Mouse (Mus musculus) adrenal gland, adult 18-20 months (tissue): Measurements from ENCODE around the gene Apobec4. TPM values are rescaled to one million over a fixed set of nuclear protein-coding genes. Genes with fewer than 3 reads are reported as not detected.
"Not testable (repeated sequence)": the region's sequence is repeated elsewhere in the genome, so short reads cannot be mapped to it uniquely, and the experiment has no call there.

Experiments used
- DNase-seq, 2 experiments: peaks; one replicate each; pipeline ENCODE4 v3.0.0; 2021 to 2022; ENCODE audit warnings: low spot score in 2 of 2
- total RNA-seq, 2 experiments: library from RNA; stranded (reverse); gene quantifications; 1 replicate in 1 of 2; 2 replicates in 1 of 2; pipeline ENCODE4 v1.2.3; 2021

Apobec4 gene
- total RNA-seq, 2 experiments from 2014 or later = not detected

DNA sequence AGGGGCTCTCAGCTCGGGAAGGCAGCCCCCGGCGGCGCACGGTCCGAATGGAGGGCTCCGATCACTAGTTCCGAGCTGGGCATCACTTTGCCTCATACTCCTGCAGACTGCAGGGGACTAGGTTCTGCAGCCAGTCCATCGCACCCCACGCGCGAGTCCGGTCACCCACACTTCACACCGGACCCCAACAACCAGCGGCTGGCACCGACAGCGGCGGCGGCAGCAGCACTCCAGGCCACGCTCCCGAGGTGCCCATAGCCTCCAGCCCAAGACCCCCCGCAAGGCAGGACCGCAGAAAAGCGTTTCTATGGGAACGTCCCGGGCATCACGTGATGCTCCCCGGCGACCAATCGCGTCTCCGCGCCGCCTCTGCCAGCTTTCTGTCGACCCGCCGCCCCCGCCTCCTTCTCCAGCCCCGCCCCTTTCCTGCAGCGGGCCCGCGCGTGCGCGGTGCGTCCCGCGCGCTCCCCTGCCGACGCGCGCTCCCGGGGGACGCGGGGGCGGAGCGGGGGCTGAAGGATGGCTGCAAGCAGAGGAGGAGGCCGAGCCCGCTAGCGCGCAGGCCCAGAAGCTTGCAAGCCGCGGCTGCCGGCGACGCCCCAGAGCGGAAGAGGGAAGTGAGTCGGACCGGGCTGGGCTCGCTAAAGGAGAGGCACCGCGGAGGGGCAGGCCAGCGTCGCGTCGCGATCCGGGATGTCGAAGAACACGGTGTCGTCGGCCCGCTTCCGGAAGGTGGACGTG, 15.9 kb downstream of the Apobec4 start, which contains the start of the genes Rgl1 and Arpc5:
TSS of gene Rgl1 (minus strand) at position 320 of the 741 bp plus-strand sequence.
TSS of gene Arpc5 (plus strand) at position 511 of the 741 bp plus-strand sequence.
- peak; percentile 97 to 98 for DNase-seq

DNA sequence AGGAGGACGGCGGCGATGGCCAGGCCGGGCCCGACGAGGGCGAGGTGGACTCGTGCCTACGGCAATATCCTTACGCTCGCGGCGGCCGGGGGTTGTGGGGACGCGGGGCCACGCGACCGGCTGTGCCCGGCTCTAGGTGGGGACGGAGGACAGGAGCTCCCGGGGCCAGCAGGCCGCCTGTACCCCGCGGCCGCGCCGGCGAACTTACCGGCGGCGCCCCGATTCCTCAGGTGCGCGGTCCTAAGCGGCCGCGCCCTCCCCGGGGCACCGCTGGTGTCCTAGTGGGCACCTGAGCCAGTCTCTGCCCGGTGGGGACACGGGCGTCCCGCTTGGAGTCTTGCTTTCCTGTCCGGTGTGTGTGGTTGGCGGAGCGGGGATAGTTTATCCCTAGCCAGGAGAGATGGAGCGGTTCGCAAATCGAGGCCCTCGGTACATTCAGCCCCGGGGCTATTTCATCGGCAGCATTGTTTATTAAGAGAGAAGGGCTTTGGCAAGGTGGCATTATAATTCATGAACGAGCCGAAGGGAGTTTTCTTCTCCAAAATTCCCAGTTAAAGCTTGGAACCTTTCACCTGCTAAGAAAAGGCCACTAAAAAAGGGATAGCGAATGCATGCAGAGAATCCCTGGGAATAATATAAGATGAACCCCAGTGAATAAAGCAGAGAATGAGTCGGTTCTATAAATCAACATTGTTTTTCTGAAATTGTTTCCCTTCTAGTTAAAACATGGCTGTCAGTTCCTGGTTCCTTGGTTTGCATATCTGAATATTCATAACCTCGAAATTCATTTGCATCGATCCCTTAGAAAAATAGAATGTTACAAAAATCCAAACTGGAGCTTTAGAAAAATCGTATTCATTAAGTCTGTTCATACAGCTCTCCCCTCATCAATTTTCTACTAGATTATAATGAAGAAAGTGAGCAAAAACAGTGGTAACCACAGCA, 16.7 kb downstream of the Apobec4 start:
- peak in 1 of 2 experiments; percentile 32 for DNase-seq

DNA sequence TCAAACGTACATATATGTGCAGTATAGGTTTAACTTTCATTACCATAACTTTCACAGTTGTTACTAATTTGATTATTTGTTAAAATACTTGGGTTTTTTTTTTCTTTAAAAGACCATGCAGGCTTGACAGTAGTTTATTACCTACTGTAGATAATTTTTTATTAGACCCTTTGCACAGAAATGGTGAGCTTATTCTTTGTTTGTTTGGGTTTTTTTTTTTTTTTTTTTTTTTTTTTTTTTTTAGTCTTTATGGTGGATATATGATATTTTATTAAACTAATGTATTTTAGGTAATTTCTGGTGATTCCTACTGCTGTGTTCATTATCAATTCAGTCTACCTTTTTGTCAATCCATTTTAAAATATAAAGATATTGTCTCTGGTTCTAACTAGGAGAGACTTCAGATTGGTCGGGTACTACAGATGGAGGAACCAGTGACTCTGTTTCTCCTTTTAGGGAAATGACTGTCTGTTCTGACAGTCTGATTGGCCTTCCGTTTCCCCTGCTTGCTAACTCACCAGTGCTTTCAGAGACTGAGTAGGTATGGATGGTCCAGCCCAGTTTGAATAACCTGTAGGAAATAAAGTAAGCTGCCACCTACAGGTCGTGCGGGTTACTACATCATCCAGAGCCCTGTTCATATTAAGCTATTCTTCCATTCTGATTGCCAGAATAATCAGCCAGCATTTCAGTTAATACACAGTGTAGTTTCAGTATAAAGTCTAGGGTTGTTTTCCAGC, 17.6 kb downstream of the Apobec4 start:
- peak; percentile 71 to 76 for DNase-seq

DNA sequence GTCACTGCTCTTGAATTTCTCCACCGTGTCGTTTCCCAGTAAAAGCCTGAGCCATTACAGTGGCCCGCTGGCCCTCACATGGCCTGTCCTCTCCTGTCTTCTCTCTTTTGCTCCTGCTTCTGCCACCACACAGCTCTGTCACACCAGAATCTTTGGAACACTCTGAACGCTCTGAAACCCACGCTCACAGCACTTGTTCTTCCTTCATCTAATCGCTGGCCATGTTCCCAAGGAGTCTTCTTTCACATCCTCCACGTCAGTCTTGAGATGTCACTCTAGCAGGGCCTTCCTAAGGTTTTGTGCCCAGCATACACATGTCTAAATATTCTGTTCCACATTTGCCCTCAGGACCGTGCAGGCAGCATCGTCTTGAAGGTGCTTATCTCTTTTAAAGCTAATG, 20.7 kb downstream of the Apobec4 start:
- DNase-seq = no peak

DNA sequence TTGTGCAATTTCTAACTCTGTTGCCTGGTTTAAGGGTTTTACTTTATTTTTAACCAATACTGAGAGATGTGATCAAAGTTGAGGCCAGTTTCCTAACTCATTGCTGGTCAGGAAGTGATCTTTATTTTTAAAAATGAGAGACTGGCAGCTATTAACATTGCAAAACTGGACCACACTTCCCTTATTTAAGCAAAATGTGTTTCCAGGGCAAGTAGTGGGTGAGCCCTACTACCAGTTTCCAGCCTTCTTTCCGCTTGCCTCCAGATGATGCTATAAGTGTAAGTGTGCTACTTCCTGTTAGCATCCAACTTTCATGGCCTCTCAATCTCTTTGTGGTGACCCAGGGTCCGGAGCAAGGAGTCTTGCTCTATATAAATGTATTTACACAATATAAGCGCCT, 24.2 kb downstream of the Apobec4 start:
- not testable (repeated sequence) for DNase-seq

DNA sequence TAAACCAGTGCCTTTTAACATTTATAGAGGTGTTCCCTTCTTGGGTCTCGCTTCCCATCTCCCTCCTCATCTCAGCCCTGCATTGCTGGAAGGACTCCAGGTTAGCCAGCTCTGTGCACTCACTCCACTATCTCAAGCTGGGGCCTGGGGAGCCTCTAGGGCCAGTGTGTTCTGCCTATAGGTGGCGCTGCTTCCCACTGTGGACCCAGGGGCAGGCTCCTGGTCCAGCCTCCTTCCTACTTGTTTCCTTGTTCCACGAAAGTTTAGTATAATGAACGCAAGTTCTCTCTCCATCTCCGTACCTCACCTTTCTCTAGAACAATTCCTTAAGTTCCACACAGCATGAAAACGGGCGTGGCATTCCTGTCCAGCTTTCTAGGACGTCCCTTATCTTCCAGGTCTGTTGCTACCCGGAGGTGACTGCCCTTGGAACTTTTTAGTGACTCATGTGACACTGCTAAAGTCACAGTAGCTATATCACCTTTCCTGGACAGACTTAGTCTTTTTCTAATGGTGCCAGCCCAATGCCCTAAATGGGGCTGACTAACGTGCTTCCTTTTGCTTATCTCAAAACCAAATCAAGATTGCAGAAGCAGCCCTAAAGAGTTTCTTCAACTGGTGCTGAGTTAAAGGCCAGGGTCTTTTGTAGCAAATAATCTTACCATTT, 28.9 kb downstream of the Apobec4 start:
- DNase-seq = peak; percentile 82

DNA sequence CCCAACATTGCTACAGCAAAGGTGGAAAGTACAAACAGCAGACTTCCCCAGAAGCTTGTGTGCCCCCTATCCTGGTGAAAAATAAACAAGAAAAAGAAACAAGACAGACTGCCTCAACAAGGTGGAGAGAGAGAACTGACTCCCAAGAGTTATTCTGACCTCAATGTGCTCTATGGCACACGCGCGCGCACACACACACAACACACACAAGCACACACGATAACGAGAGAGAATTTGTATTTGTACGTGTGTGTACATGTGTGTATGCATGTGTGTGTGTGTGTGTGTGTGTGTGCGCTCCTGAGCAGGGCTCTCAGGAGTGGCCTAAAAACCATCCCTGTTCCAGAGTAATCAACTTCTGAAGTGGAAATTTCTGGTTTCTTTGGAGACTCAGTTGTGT, 34.3 kb downstream of the Apobec4 start:
- DNase-seq = no peak

DNA sequence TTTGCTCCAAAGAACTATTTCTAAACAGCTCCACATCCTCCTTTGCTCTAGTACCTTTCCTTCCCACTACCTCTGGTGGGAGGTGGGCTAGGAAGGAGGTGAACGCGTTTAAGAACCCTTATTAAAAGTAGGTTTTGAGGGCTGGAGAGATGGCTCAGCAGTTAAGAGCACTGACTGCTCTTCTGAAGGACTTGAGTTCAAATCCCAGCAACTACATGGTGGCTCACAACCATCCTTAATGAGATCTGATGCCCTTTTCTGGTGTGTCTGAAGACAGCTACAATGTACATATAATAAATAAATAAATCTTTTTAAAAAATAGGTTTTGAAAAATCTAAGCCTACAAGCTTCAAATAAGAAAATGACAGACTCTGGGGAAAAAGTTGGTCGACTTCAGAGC, 35.1 kb downstream of the Apobec4 start:
- DNase-seq = not testable (repeated sequence)

DNA sequence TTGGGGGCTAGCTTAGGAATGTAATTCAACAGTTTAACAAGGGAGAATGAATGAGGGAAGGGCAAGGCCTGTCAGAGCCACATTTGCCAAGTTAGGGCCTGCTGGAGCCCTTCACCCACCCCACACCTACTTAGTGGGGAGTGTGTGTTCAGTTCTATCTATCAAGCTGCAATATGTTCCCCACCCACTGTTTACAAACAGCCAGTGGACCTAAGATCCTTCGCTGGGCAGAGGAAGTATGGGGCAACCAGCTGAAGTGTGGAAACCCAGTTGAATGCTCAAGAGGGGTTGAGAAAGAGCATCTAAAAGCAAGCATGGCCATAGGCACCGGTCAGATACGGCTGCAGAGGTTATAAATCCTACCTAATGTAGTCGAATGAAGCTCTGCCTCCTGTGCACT, 36.6 kb downstream of the Apobec4 start:
- no peak for DNase-seq

DNA sequence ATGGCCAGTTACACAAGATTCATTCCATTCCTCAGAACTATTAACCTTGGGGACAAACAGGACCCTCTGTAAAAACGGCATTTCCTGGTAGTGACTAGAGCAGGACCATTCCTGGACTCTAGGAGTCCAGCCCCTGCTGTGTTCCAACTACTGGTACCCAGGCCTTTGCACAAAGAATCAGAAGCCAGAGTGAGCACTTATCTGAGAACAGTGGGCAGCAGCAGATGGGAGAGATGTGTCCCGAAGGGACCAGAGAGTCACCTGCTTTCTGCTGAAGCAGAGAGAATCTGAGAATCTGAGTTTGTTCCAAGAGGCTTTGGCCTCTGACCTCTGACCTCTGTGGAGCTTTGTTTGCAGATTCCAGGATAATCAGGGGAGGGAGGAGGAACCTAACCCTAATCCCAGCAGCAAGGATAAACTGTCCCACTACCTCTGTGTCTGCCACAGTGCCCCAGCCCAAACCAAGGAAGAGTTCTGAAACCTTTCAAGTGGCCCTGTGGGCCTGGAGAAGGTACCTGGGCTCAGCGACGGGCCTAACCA, 37.8 kb downstream of the Apobec4 start:
- no peak for DNase-seq

DNA sequence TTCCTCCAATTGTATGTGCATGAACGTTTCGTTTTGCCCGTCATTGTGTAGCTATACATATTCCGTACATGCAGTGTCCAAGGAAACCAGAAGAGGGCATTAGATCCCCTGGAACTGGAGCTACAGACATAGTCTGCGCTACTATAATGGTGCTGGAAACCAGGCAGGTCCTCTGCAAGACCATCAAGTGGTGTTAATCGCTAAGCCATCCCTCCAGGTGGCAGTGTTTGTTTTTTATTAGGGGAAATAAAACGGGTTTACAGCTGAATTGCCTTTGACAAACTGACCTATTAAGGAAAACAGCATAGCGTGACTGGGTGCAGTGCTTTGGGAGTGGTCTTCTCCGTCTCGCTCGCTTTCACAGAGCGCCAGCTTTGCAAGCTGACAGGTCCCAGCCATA, 39.9 kb downstream of the Apobec4 start:
- peak; percentile 32 to 41 for DNase-seq

DNA sequence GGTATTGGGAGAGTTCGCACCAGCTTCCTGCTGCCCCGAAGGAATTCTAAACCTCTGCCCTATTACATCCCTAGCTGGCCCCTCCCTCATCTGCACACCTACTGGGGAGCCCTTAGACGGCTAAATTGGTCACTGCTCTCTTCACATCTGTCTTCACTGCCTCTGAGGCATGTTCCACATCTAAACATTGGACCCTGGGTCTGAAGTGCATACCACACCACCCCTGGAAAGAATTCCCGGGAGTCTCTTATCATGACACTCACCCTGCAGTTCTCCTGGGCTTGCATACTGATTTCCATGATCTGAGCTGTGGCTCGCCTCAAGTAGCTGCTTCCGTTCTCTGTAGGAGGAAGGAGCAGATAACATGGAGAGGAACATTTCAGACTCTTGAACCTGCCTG, 40.5 kb downstream of the Apobec4 start:
- no peak for DNase-seq

DNA sequence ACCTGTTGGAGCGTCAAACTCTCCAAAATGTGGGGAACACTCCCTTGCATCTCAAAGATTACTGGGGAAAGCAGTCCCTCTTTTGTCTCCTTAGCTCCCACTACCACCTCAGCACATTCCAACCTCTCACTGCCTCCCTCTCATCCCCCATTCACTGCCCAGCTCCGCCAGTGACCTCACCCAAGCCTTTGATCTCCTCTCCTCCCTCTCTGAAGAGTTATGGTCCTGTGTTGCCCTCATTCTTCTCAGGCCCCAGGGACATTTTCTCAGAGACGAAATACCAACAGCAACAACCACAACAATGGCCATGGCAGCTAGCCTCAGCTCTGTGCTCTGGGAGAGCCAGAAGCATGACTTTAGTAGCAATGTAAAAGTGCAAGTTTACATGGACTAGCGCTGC, 40.9 kb downstream of the Apobec4 start:
- DNase-seq = no peak

DNA sequence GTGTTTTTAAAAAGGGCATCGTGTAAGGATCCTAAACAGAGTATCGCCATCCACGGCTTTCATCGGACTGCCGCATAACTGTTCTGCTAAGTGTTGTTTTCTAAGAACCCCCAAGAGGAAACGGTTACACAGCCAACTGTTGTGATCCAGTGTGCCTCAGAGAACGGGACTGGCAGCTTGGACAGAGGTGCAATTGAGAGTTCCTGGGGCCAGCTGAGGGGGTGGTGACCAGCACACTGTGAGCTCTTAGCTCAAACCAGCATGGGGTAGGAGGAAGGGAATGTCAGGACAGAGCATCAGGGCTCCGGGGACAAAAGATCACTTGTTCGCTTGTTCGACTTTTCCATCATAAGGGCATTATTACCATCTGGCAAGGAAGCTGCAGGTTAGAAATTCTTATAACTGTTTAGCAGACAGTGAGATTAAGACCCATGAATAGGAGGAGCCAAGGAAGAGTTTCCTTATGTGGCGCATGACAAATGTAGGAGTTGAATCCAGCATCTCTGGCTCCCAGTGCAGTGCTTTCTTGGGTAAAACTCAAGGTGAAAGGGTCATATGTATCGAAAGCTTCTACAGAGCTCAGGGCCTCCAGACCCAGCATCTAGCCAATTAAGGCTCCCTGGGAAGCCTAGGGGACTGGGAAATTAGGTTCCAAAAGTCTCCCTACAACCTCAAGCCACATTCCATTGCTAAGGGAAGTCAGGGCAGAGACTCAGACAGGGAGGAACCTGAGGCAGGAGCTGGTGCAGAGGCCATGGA, 42.6 kb downstream of the Apobec4 start:
- DNase-seq = no peak

DNA sequence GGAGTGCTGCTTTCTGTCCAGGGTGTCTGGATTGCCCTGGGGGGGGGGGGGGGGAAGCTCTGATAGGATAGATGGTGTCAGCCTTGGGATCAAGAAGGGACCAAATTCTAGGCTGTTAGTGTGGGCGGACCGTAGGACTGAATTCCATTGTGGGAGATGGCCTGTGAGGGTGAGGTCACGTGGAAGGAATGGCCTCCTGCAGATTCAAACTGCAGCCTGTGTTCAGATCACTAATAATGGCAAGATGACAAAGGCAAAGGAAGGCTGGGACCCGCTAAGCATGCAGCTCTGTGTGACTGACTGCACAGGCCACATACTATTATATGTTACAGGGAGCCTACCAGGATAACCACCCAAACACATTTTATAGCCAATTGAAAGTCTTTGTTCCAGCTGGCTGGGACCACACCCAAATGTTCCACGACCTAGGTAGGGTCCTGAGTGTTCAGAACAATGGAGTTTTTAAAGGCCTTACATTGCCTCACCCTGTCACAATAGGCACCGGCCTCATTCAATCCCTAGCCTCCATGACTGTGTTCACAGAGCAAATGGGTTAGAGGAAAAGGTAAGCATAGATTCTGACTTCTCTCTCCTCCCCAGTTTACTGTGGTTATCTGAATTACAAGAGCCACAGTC, 43.3 kb downstream of the Apobec4 start:
- DNase-seq = no peak

DNA sequence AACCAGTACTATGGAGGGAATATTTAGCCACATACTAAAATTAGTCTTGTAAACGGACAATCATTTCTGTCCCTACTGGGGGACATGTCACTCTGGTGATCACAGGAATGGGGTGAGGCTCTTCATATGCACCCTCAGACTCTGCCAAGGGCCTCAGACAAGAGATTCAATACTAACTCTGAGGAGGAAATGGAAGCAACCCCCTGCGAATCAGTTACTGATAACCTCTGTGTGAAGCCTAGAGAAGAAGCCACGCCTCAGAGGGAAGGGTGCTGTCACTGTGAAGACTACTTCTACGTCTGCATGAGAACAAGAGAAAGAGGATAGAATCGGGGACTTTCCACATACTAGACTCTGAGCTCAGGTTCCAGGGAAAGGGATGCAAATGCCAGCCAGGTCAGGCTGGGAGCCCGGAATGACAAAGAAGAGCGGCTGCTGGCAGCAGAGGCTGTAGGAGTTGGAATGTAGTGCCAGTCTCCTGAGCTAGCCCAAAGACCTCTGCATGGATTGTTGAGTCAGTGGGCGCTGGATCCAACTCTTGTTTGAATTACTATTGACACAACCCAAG, 45.4 kb downstream of the Apobec4 start:
- no peak for DNase-seq

DNA sequence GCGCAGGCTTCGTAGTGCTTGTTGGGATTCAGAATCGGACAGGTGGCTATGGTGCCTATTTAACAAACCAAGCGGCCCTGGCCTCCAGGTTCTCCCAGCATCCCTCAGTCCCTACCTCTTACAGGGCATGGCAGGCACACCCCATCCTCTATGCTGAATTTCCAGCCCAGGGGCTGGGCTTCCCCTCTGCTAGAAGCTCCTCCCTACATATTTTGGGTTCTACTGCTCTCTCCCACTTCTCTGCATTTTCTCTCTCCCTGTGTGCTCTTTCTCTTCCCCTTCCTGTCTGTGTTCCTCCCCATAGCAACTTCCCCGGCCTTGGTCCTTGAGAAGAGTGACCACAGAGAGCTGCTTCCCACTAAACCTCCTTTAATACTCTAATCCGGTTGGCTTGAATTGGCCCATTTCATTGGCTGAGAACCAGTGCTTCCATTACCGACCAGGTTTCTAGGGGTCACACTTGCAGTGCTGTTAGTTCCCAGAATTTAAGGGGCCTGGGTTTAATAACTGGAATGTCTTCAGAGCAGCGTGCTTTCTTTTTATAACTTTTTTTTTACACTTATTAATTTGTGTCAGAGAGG, 46.4 kb downstream of the Apobec4 start:
- DNase-seq = no peak

DNA sequence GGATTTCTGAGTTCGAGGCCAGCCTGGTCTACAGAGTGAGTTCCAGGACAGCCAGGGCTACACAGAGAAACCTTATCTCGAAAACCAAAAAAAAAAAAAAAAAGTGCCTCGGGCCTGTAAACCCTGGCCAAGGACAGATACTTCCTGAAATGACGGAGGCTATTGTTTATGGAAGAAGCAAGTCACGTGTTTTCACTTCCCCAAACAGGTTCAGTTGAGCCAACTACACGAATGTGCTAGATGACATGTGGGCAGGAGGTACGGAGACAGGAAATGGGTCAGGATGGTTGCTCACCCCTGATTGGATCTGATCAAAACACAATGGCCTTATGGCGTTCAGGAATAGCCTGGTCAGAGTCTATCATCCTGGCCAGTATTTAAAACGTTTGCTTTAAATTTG, 47.8 kb downstream of the Apobec4 start:
- DNase-seq = no peak

DNA sequence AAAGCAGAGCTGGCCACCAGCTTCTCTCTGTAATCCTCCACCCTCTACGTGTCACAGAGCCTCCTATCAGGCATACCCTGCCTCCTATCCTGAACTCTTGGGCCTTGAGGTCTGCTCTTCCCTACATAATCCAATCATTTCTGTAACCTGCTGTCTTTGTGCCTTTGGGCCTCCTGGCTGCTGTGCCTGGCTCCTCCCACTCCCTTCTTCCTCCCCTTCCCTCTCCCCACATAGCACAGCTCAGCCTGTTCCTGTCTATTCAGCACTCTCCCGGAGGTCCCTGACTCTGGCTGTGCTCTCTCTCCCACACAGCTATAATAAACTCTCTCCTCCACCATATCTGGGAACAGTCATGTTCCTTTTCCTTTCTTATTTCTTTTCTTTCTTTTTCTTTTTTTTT, 49.5 kb downstream of the Apobec4 start, which contains the start of gene Ncf2:
TSS of gene Ncf2 (plus strand) at position 298 of the 400 bp plus-strand sequence.
- DNase-seq = no peak
